Mouse (Mus musculus) small intestine, adult 2 months (tissue): ENCODE results near the gene Samsn1.

Source experiments
- CTCF ChIP-seq: fragments of 200-500 bp; IDR thresholded peaks from 2 replicates; pipeline ENCODE4 v1.5.1; 2012; ENCODE audit warnings: low read depth, mild to moderate bottlenecking, control low read depth, inconsistent platforms, low read length, moderate library complexity, mixed read lengths; ENCODE audit not compliant: insufficient replicate concordance, insufficient read length; ENCODE audit errors: extremely low read depth
- POLR2A ChIP-seq: fragments of 200-500 bp; IDR thresholded peaks from 2 replicates; pipeline ENCODE4 v1.6.1; 2012; ENCODE audit warnings: low read depth, mild to moderate bottlenecking, control low read depth, inconsistent platforms, low read length, moderate library complexity

DNA sequence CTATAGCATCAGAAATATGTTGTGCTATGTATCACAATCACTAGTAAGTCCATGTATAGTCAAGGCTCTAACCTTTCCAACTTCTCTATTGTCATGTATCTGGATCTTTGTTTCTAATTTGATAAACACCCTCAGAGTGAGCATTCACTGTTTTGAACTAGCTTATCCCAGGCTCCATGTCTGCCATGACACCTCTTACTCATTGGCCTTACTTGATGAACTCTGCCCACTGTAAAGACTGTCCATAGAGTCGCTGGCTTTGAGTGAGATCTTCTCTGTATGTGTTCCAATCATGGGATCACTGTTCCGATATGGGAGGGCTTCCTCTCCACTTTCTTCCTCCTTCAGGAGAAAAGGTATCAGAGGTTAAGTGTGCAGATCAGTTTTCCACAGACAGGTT, 143.2 kb downstream of the Samsn1 start:
- no peak for TF ChIP-seq POLR2A
- no peak for TF ChIP-seq CTCF
